Mouse (Mus musculus) adrenal gland, postnatal 14 days (tissue): ENCODE measurements around the gene Vmn2r103. TPM values are rescaled to one million over a fixed set of nuclear protein-coding genes. Genes with fewer than 3 reads are reported as not detected.

Experiments used
- DNase-seq: peaks from one replicate; pipeline ENCODE4 v3.0.0; 2021; ENCODE audit warnings: mixed read lengths
- long read RNA-seq, 2 experiments: library from polyadenylated mRNA; stranded (forward); transcript quantifications; one replicate each; pipeline ENCODE4 v2.0.0; 2021
- total RNA-seq: library from RNA; stranded (reverse); gene quantifications from 2 replicates; pipeline ENCODE4 v1.2.3, GENCODE M21; 2021

The Vmn2r103 gene
- not detected in 2 replicates for total RNA-seq
- long read RNA-seq, experiment 1: 0 reads
- long read RNA-seq, experiment 2: 0 reads

DNA sequence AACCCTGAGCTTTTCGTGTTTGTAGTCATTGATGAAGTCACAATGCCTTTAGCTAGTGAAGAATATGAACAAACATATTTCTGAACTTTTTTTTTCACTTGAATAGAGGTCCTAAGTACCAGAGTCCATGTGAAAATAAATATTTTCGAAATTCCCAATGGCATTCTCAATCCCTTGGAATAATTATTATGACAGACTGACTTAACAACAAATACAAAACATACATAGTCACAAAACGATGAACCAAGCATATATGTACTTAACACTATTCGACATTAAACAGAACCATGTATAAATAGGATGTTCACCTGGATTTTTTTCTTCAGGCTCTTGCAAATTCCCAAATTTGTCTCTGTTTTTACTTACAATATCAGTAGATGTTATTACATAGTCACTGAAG is at the start of gene Vmn2r103:
Gene Vmn2r103, plus strand, starts transcription at position 301 of the 400 bp plus-strand sequence.
- no peak for DNase-seq

DNA sequence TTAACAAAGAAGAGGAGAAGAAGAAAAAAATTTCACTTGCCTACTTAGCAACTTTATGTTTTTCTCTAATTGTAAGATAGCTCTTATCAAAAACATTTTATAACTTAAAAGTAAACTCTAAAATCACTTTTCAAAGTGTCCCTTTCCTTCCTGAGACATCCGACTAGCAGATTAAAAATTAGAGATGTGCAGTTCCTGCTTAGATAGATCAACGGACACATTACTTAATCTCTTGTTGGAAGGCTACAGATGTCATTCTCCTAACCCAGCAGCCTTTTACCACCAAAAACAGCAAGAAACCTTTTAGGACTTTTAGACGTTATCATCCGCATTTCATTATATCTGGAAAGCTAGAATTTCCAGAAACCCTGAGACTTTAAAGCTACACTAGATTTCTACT is 5.8 kb downstream of the Vmn2r103 start:
- no peak for DNase-seq

DNA sequence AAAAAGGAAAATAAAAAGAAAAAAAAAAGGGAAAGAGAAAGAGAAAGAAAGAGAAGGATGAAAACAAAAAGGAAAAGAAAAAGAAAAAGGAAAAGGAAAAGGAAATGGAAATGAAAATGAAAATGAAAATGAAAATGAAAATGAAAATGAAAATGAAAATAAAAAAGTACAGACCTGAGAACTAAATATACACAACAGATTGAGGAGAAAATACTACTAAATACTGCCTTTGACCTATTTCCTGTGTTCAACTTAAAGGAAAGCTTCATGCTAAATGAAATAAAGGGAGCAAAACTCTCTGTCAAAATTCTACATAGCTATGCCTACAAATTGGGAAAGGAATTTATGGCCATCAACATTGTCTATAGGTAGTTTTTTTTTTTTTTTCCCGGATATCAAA is 16.1 kb downstream of the Vmn2r103 start:
- DNase-seq: no peak

Other genes with a start within 250 kb of the Vmn2r103 start
- not detected in 2 replicates for gene Vmn2r101, start 196.1 kb upstream of the Vmn2r103 start, total RNA-seq
- not detected in 2 replicates for gene Vmn2r102, start 113.0 kb upstream of the Vmn2r103 start, total RNA-seq